Mouse (Mus musculus): Measurements from ENCODE around the gene Tenm3. TPM values are rescaled to one million over a fixed set of nuclear protein-coding genes. Genes with fewer than 3 reads are reported as not detected.

Gene Tenm3
- polyA plus RNA-seq, 1 experiment, result 12.8 TPM

GRCm38 (mm10) chr8:48551370-48551769, 292.4 kb downstream of the Tenm3 start:
- H3K36me3 ChIP-seq (ENCODE audit: control insufficient read depth, insufficient read depth), result no peaks in the 10 kb centered on the region
- no peak overlapping the region for H3K4me3 ChIP-seq
- no peak overlapping the region for H3ac ChIP-seq (ENCODE audit: control insufficient read depth, insufficient read length)
- no peaks in the 10 kb centered on the region for H3K27me3 ChIP-seq (ENCODE audit: control insufficient read depth, insufficient read depth, insufficient read length)
- H3K4me2 ChIP-seq (ENCODE audit: low read depth), result peak overlapping the region; percentile 66
- TF ChIP-seq E2F4 (IDR thresholded peaks at IDR 0.05; ENCODE audit: insufficient read depth) (no peak), MAX (IDR thresholded peaks at IDR 0.05; ENCODE audit: low read depth) (no peak), REST (IDR thresholded peaks at IDR 0.05; ENCODE audit: insufficient read depth, insufficient read length) (no peak), SRF (IDR thresholded peaks at IDR 0.05; ENCODE audit: control insufficient read depth, insufficient read length, low read depth) (no peak), POLR2AphosphoS2 (IDR thresholded peaks at IDR 0.05; ENCODE audit: insufficient read length, low read depth) (no peak), CEBPB (IDR thresholded peaks at IDR 0.05; ENCODE audit: insufficient read depth, poor library complexity, severe bottlenecking) (no peak), POLR2A (IDR thresholded peaks at IDR 0.05; ENCODE audit: insufficient read length, low read depth) (no peak), MYOD1 (IDR thresholded peaks at IDR 0.05; ENCODE audit: control insufficient read depth in 1 of 3, insufficient read length in 2 of 3, low read depth in 2 of 3) (no peak), USF1 (IDR thresholded peaks at IDR 0.05; ENCODE audit: low read depth) (no peak), TCF3 (IDR thresholded peaks at IDR 0.05; ENCODE audit: insufficient read length, low read depth) (no peak), MYOG (IDR thresholded peaks at IDR 0.05; ENCODE audit: control insufficient read depth in 1 of 3, insufficient read depth in 1 of 3, insufficient read length in 2 of 3, low read depth in 2 of 3) (no peak), TCF12 (IDR thresholded peaks at IDR 0.05; ENCODE audit: insufficient read depth, poor library complexity, severe bottlenecking) (no peak)
- peaks cover 23% of the 10 kb centered on the region for H3K79me2 ChIP-seq (ENCODE audit: control insufficient read depth, insufficient read depth)

GRCm38 (mm10) chr8:48548908-48549307, 294.8 kb downstream of the Tenm3 start:
- Histone ChIP-seq H3K36me3 (ENCODE audit: control insufficient read depth, insufficient read depth) (no peaks in the 10 kb centered on the region), H3ac (ENCODE audit: control insufficient read depth, insufficient read length) (no peak overlapping the region), H3K79me2 (ENCODE audit: control insufficient read depth, insufficient read depth) (peaks cover 22% of the 10 kb centered on the region), H3K4me3 (no peak overlapping the region), H3K4me2 (ENCODE audit: low read depth) (no peak overlapping the region), H3K27me3 (ENCODE audit: control insufficient read depth, insufficient read depth, insufficient read length) (no peaks in the 10 kb centered on the region)
- TF ChIP-seq REST (IDR thresholded peaks at IDR 0.05; ENCODE audit: insufficient read depth, insufficient read length), result no peak
- TF ChIP-seq TCF12 (IDR thresholded peaks at IDR 0.05; ENCODE audit: insufficient read depth, poor library complexity, severe bottlenecking), result no peak
- no peak for TF ChIP-seq USF1 (IDR thresholded peaks at IDR 0.05; ENCODE audit: low read depth)
- TF ChIP-seq POLR2A (IDR thresholded peaks at IDR 0.05; ENCODE audit: insufficient read length, low read depth), result no peak
- no peak for TF ChIP-seq POLR2AphosphoS2 (IDR thresholded peaks at IDR 0.05; ENCODE audit: insufficient read length, low read depth)
- no peak for TF ChIP-seq MAX (IDR thresholded peaks at IDR 0.05; ENCODE audit: low read depth)
- TF ChIP-seq E2F4 (IDR thresholded peaks at IDR 0.05; ENCODE audit: insufficient read depth), result no peak
- TF ChIP-seq SRF (IDR thresholded peaks at IDR 0.05; ENCODE audit: control insufficient read depth, insufficient read length, low read depth), result no peak
- no peak for TF ChIP-seq CEBPB (IDR thresholded peaks at IDR 0.05; ENCODE audit: insufficient read depth, poor library complexity, severe bottlenecking)
- TF ChIP-seq MYOG (IDR thresholded peaks at IDR 0.05; ENCODE audit: control insufficient read depth in 1 of 3, insufficient read depth in 1 of 3, insufficient read length in 2 of 3, low read depth in 2 of 3), result no peak
- no peak for TF ChIP-seq MYOD1 (IDR thresholded peaks at IDR 0.05; ENCODE audit: control insufficient read depth in 1 of 3, insufficient read length in 2 of 3, low read depth in 2 of 3)
- TF ChIP-seq TCF3 (IDR thresholded peaks at IDR 0.05; ENCODE audit: insufficient read length, low read depth), result no peak

GRCm38 (mm10) chr8:48545631-48546030, 298.1 kb downstream of the Tenm3 start:
- Histone ChIP-seq H3K4me3 (no peak overlapping the region), H3ac (ENCODE audit: control insufficient read depth, insufficient read length) (no peak overlapping the region), H3K79me2 (ENCODE audit: control insufficient read depth, insufficient read depth) (peaks cover 11% of the 10 kb centered on the region), H3K4me2 (ENCODE audit: low read depth) (no peak overlapping the region), H3K36me3 (ENCODE audit: control insufficient read depth, insufficient read depth) (peaks cover 8% of the 10 kb centered on the region), H3K27me3 (ENCODE audit: control insufficient read depth, insufficient read depth, insufficient read length) (no peaks in the 10 kb centered on the region)
- TF ChIP-seq MAX (IDR thresholded peaks at IDR 0.05; ENCODE audit: low read depth) (no peak), POLR2A (IDR thresholded peaks at IDR 0.05; ENCODE audit: insufficient read length, low read depth) (no peak), TCF12 (IDR thresholded peaks at IDR 0.05; ENCODE audit: insufficient read depth, poor library complexity, severe bottlenecking) (no peak), REST (IDR thresholded peaks at IDR 0.05; ENCODE audit: insufficient read depth, insufficient read length) (no peak), CEBPB (IDR thresholded peaks at IDR 0.05; ENCODE audit: insufficient read depth, poor library complexity, severe bottlenecking) (no peak), E2F4 (IDR thresholded peaks at IDR 0.05; ENCODE audit: insufficient read depth) (no peak), USF1 (IDR thresholded peaks at IDR 0.05; ENCODE audit: low read depth) (no peak), SRF (IDR thresholded peaks at IDR 0.05; ENCODE audit: control insufficient read depth, insufficient read length, low read depth) (no peak), MYOD1 (IDR thresholded peaks at IDR 0.05; ENCODE audit: control insufficient read depth in 1 of 3, insufficient read length in 2 of 3, low read depth in 2 of 3) (no peak), POLR2AphosphoS2 (IDR thresholded peaks at IDR 0.05; ENCODE audit: insufficient read length, low read depth) (no peak), TCF3 (IDR thresholded peaks at IDR 0.05; ENCODE audit: insufficient read length, low read depth) (no peak), MYOG (IDR thresholded peaks at IDR 0.05; ENCODE audit: control insufficient read depth in 1 of 3, insufficient read depth in 1 of 3, insufficient read length in 2 of 3, low read depth in 2 of 3) (no peak)

DNA sequence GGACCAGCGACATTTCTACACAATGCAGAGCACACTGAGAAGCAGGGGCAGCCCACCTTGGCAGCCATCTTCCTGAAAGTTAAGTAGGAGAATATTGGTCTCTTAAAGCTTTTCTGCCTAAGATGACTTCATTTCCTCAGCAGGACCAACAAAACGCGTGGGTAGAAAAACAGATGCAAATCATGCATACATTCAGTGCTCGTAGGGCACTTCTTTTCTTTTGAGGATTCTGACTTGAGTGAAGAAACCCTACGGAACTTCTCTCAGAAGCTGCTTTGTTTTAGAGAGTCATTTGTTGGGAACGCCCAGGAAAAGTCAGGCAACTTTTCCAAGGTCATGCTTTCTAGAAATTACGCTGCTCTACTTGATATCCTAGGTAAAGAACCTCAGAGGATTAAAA, 298.9 kb downstream of the Tenm3 start:
- no peak overlapping the region for H3ac ChIP-seq (ENCODE audit: control insufficient read depth, insufficient read length)
- TF ChIP-seq E2F4 (IDR thresholded peaks at IDR 0.05; ENCODE audit: insufficient read depth) (no peak), TCF3 (IDR thresholded peaks at IDR 0.05; ENCODE audit: insufficient read length, low read depth) (no peak), TCF12 (IDR thresholded peaks at IDR 0.05; ENCODE audit: insufficient read depth, poor library complexity, severe bottlenecking) (no peak), MYOG (IDR thresholded peaks at IDR 0.05; ENCODE audit: control insufficient read depth in 1 of 3, insufficient read depth in 1 of 3, insufficient read length in 2 of 3, low read depth in 2 of 3) (no peak), MAX (IDR thresholded peaks at IDR 0.05; ENCODE audit: low read depth) (no peak), USF1 (IDR thresholded peaks at IDR 0.05; ENCODE audit: low read depth) (no peak), MYOD1 (IDR thresholded peaks at IDR 0.05; ENCODE audit: control insufficient read depth in 1 of 3, insufficient read length in 2 of 3, low read depth in 2 of 3) (no peak)
- peaks cover 10% of the 10 kb centered on the region for H3K79me2 ChIP-seq (ENCODE audit: control insufficient read depth, insufficient read depth)
- no peaks in the 10 kb centered on the region for H3K27me3 ChIP-seq (ENCODE audit: control insufficient read depth, insufficient read depth, insufficient read length)
- H3K4me3 ChIP-seq, result no peak overlapping the region
- no peak overlapping the region for H3K4me2 ChIP-seq (ENCODE audit: low read depth)
- peaks cover 8% of the 10 kb centered on the region for H3K36me3 ChIP-seq (ENCODE audit: control insufficient read depth, insufficient read depth)
